Mouse (Mus musculus) heart, embryonic 15.5 days (tissue): ENCODE data around the gene Adamtsl3. TPM values are rescaled to one million over a fixed set of nuclear protein-coding genes. Genes with fewer than 3 reads are reported as not detected.

Source experiments
- ATAC-seq: fragments of 200-750 bp; cut with Nextera tagmentation; replicated peaks from 2 replicates; pipeline ENCODE4 v1.8.0; 2017; ENCODE audit warnings: low read depth, moderate TSS enrichment; ENCODE audit not compliant: insufficient number of reproducible peaks, insufficient read depth, low FRiP score
- H3K27ac ChIP-seq: fragments of 300-500 bp; sonication (generic); 2 replicates; pipeline ENCODE4 v1.5.1; 2015; ENCODE audit warnings: mild to moderate bottlenecking, inconsistent platforms
- H3K27me3 ChIP-seq: fragments of 300-500 bp; sonication (generic); 2 replicates; pipeline ENCODE4 v1.6.1; 2015; ENCODE audit warnings: inconsistent platforms
- H3K36me3 ChIP-seq: fragments of 300-500 bp; sonication (generic); 2 replicates; pipeline ENCODE4 v1.6.1; 2015; ENCODE audit warnings: mild to moderate bottlenecking, inconsistent platforms
- H3K4me1 ChIP-seq: fragments of 300-500 bp; sonication (generic); replicated peaks from 2 replicates; pipeline ENCODE4 v1.6.1; 2015; ENCODE audit warnings: inconsistent platforms
- H3K4me2 ChIP-seq: fragments of 300-500 bp; sonication (generic); 2 replicates; pipeline ENCODE4 v1.6.1; 2015; ENCODE audit warnings: inconsistent platforms, mild to moderate bottlenecking, moderate library complexity
- H3K4me3 ChIP-seq: fragments of 300-500 bp; sonication (generic); 2 replicates; pipeline ENCODE4 v1.5.1; 2015; ENCODE audit warnings: mild to moderate bottlenecking, inconsistent platforms
- H3K9ac ChIP-seq: fragments of 300-500 bp; sonication (generic); 2 replicates; pipeline ENCODE4 v1.6.1; 2015; ENCODE audit warnings: mild to moderate bottlenecking, inconsistent platforms
- H3K9me3 ChIP-seq: fragments of 300-500 bp; sonication (generic); replicated peaks from 2 replicates; pipeline ENCODE4 v1.6.1; 2016; ENCODE audit warnings: inconsistent platforms
- WGBS: fragments of 180-500 bp; shearing (Covaris S2); methylation state at CpG from one replicate; pipeline ENCODE4 v1.1.7; 2015; ENCODE audit warnings: mixed read lengths; 5-methylcytosine and 5-hydroxymethylcytosine counted together
- polyA plus RNA-seq: library from polyadenylated mRNA; unstranded; fragments of >200 nt; fragmentation: Nextera tagmentation; extraction: Ambion mirVana; gene quantifications from 2 replicates; pipeline ENCODE4 v1.2.1, GENCODE M21; 2015

Gene Adamtsl3
- polyA plus RNA-seq, 1 experiment from 2014 or later = 1.5 TPM

- ATAC-seq = no peak
- H3K27ac ChIP-seq = 0 out of 2 replicates have a peak overlapping the region, but pooled peaks have one; percentile 66
These were observed 313.6 kb downstream of the Adamtsl3 start for GRCm38 (mm10) chr7:82649081-82649445.

More at GRCm38 (mm10) chr7:82649081-82649445, 313.6 kb downstream of the Adamtsl3 start:
- H3K4me3 ChIP-seq = peak overlapping the region; percentile 83
- 8% methylated on average over 6 of the region's 6 CpGs for WGBS
- no peak overlapping the region for H3K9ac ChIP-seq
- no peaks in the 10 kb centered on the region for H3K27me3 ChIP-seq
- H3K4me1 ChIP-seq = peaks cover 7% of the 10 kb centered on the region
- no peaks in the 10 kb centered on the region for H3K9me3 ChIP-seq
- H3K36me3 ChIP-seq = peaks cover 7% of the 10 kb centered on the region; the same call in 1 of the 2 replicates
- peak overlapping the region; percentile 74 for H3K4me2 ChIP-seq

Other genes with a start within 250 kb of the Adamtsl3 start
- gene Sh3gl3, start 161.9 kb upstream of the Adamtsl3 start, polyA plus RNA-seq = 5.8 and 6.2 TPM in 2 replicates